Mouse (Mus musculus) bone marrow, adult 2 months (tissue): ENCODE results near the gene Zfp106. TPM values are rescaled to one million over a fixed set of nuclear protein-coding genes. Genes with fewer than 3 reads are reported as not detected.

ENCODE experiments used
- H3K27ac ChIP-seq: fragments of 200-500 bp; 2 replicates; pipeline ENCODE4 v1.5.1; 2012; ENCODE audit warnings: low read depth, mild to moderate bottlenecking, control low read depth, inconsistent platforms, low read length; ENCODE audit not compliant: control insufficient read depth, poor library complexity, insufficient read depth
- H3K4me1 ChIP-seq: fragments of 200-500 bp; 2 replicates; pipeline ENCODE4 v1.6.1; 2011; ENCODE audit warnings: low read length; ENCODE audit not compliant: control insufficient read depth, insufficient read depth
- H3K4me3 ChIP-seq: fragments of 200-500 bp; replicated peaks from 2 replicates; pipeline ENCODE3; 2011; ENCODE audit warnings: mild to moderate bottlenecking, low read depth, low read length, control low read depth; ENCODE audit not compliant: control insufficient read depth
- CTCF ChIP-seq: fragments of 200-500 bp; IDR thresholded peaks from 2 replicates; pipeline ENCODE4 v1.5.1; 2011; ENCODE audit warnings: low read length, control low read depth; ENCODE audit not compliant: control insufficient read depth, insufficient read depth
- POLR2A ChIP-seq: fragments of 200-500 bp; IDR thresholded peaks from 2 replicates; pipeline ENCODE4 v1.6.1; 2011; ENCODE audit warnings: low read depth, mild to moderate bottlenecking, control low read depth, low read length, borderline replicate concordance; ENCODE audit not compliant: control insufficient read depth
- WGBS: fragments of 180-500 bp; shearing (Covaris S2); methylation state at CpG from one replicate; pipeline ENCODE4 v1.1.7; 2018; 5-methylcytosine and 5-hydroxymethylcytosine counted together
- polyA plus RNA-seq: library from polyadenylated mRNA; stranded (reverse); fragments of >200 nt; gene quantifications from 2 replicates; pipeline ENCODE4 v1.2.4, GENCODE M21; 2011; ENCODE audit warnings: low replicate concordance; ENCODE audit not compliant: missing spikeins, insufficient read depth, insufficient read length

Gene Zfp106
- polyA plus RNA-seq, 1 experiment = 27.3 TPM

- H3K27ac ChIP-seq = peak overlapping the region; percentile 26; the same call in 1 of the 2 replicates
- TF ChIP-seq CTCF (no peak), POLR2A (no peak)
- no peak overlapping the region for H3K4me3 ChIP-seq
- H3K4me1 ChIP-seq = 0 out of 2 replicates have a peak, but pooled peaks cover 2% of the 10 kb centered on the region
- 68% methylated on average over 3 of the region's 3 CpGs for WGBS
These were observed 24.3 kb downstream of the Zfp106 start for GRCm38 (mm10) chr2:120539333-120539732.

- Histone ChIP-seq H3K4me1 (peaks cover 2% of the 10 kb centered on the region; the same call in 1 of the 2 replicates), H3K4me3 (no peak overlapping the region), H3K27ac (no peak overlapping the region)
- TF ChIP-seq POLR2A (no peak), CTCF (no peak)
- 64% methylated on average over 4 of the region's 4 CpGs for WGBS
These were observed 32.4 kb downstream of the Zfp106 start for GRCm38 (mm10) chr2:120531223-120531622.

- Histone ChIP-seq H3K4me3 (no peak overlapping the region), H3K4me1 (peaks cover 2% of the 10 kb centered on the region; the same call in 1 of the 2 replicates), H3K27ac (no peak overlapping the region)
- TF ChIP-seq CTCF (no peak), POLR2A (no peak)
These were observed 34.1 kb downstream of the Zfp106 start for GRCm38 (mm10) chr2:120529531-120529930.

GRCm38 (mm10) chr2:120526771-120527170, 36.9 kb downstream of the Zfp106 start:
- WGBS = 82% methylated on average over 5 of the region's 5 CpGs
- H3K4me3 ChIP-seq = no peak overlapping the region
- no peak for TF ChIP-seq CTCF
- TF ChIP-seq POLR2A = no peak
- no peak overlapping the region for H3K27ac ChIP-seq
- peaks cover 4% of the 10 kb centered on the region; the same call in 1 of the 2 replicates for H3K4me1 ChIP-seq

- no peak overlapping the region for H3K4me3 ChIP-seq
These were observed 45.0 kb downstream of the Zfp106 start for GRCm38 (mm10) chr2:120518547-120519210.

GRCm38 (mm10) chr2:120514181-120514580, 49.5 kb downstream of the Zfp106 start:
- Histone ChIP-seq H3K4me3 (no peak overlapping the region), H3K27ac (no peak overlapping the region), H3K4me1 (no peaks in the 10 kb centered on the region)
- WGBS = 92% methylated on average over 4 of the region's 4 CpGs
- TF ChIP-seq POLR2A (no peak), CTCF (no peak)

More at GRCm38 (mm10) chr2:120518547-120519210, 45.0 kb downstream of the Zfp106 start:
- H3K4me1 ChIP-seq = peaks cover 1% of the 10 kb centered on the region
- no peak for TF ChIP-seq CTCF
- no peak for TF ChIP-seq POLR2A
- WGBS = 71% methylated on average over 5 of the region's 5 CpGs
- H3K27ac ChIP-seq = no peak overlapping the region

- 79% methylated on average over 5 of the region's 5 CpGs for WGBS
- Histone ChIP-seq H3K27ac (no peak overlapping the region), H3K4me3 (no peak overlapping the region), H3K4me1 (no peaks in the 10 kb centered on the region; the same call in none of the 2 replicates)
- TF ChIP-seq POLR2A (no peak), CTCF (no peak)
These were observed 59.7 kb downstream of the Zfp106 start for GRCm38 (mm10) chr2:120503992-120504391.

GRCm38 (mm10) chr2:120503094-120503493, 60.5 kb downstream of the Zfp106 start:
- WGBS = 82% methylated on average over 6 of the region's 6 CpGs
- TF ChIP-seq CTCF = no peak
- no peak for TF ChIP-seq POLR2A
- H3K4me1 ChIP-seq = no peaks in the 10 kb centered on the region; the same call in none of the 2 replicates
- H3K27ac ChIP-seq = no peak overlapping the region
- H3K4me3 ChIP-seq = no peak overlapping the region
